Mouse (Mus musculus): ENCODE results near the gene Acvr2b. TPM values are rescaled to one million over a fixed set of nuclear protein-coding genes. Genes with fewer than 3 reads are reported as not detected.

Gene Acvr2b
- polyA plus RNA-seq (2012; rRNA removed), result 1.3 and 1.5 TPM in 2 replicates

- H3K4me3 ChIP-seq (ENCODE audit: extremely low read depth, insufficient read depth, insufficient read length), result peak within 1 kb of the TSS; percentile 44
- H3K27me3 ChIP-seq (ENCODE audit: control insufficient read depth, insufficient read depth, low read length), result peaks cover 13% of the 10 kb centered on the region
- no peak for TF ChIP-seq CTCF (IDR thresholded peaks at IDR 0.05; ENCODE audit: extremely low read depth, insufficient read depth, insufficient read length, insufficient replicate concordance)
- no peak for TF ChIP-seq POLR2A (IDR thresholded peaks at IDR 0.05; ENCODE audit: low read depth, low read length)
- peak; percentile 28 to 60 for DNase-seq (ENCODE audit: low read depth in 1 of 2, low spot score in 2 of 2)
- H3K27ac ChIP-seq (ENCODE audit: insufficient read depth, low read length), result peak within 1 kb of the TSS; percentile 35; the same call in 1 of the 2 replicates
- no peaks in the 10 kb centered on the region for H3K36me3 ChIP-seq (ENCODE audit: control insufficient read depth, insufficient read depth, low read length)
- 1% methylated on average over 28 of the region's 32 CpGs for WGBS
- H3K4me1 ChIP-seq (ENCODE audit: control insufficient read depth, insufficient read depth, insufficient read length), result peaks cover 6% of the 10 kb centered on the region
Measured at GRCm38 (mm10) chr9:119401801-119402214, at the start of gene Acvr2b. Gene Acvr2b (plus strand): TSS chr9:119402118.

- no peaks in the 10 kb centered on the region for H3K27me3 ChIP-seq (ENCODE audit: control insufficient read depth, insufficient read depth, low read length)
- WGBS, result 90% methylated on average over 6 of the region's 6 CpGs
- peaks cover 8% of the 10 kb centered on the region for H3K36me3 ChIP-seq (ENCODE audit: control insufficient read depth, insufficient read depth, low read length)
- TF ChIP-seq POLR2A (IDR thresholded peaks at IDR 0.05; ENCODE audit: low read depth, low read length) (no peak), CTCF (IDR thresholded peaks at IDR 0.05; ENCODE audit: extremely low read depth, insufficient read depth, insufficient read length, insufficient replicate concordance) (no peak)
- no peak overlapping the region for H3K4me3 ChIP-seq (ENCODE audit: extremely low read depth, insufficient read depth, insufficient read length)
- no peak for DNase-seq (ENCODE audit: low read depth in 1 of 2, low spot score in 2 of 2)
- H3K4me1 ChIP-seq (ENCODE audit: control insufficient read depth, insufficient read depth, insufficient read length), result peaks cover 3% of the 10 kb centered on the region; the same call in 1 of the 2 replicates
- H3K27ac ChIP-seq (ENCODE audit: insufficient read depth, low read length), result no peak overlapping the region
Measured at GRCm38 (mm10) chr9:119353926-119354325, 48.0 kb upstream of the Acvr2b start.

GRCm38 (mm10) chr9:119355943-119356342, 46.0 kb upstream of the Acvr2b start:
- H3K36me3 ChIP-seq (ENCODE audit: control insufficient read depth, insufficient read depth, low read length), result peaks cover 1% of the 10 kb centered on the region; the same call in 1 of the 2 replicates
- peaks cover 3% of the 10 kb centered on the region; the same call in 1 of the 2 replicates for H3K4me1 ChIP-seq (ENCODE audit: control insufficient read depth, insufficient read depth, insufficient read length)
- DNase-seq (ENCODE audit: low read depth in 1 of 2, low spot score in 2 of 2), result no peak
- H3K4me3 ChIP-seq (ENCODE audit: extremely low read depth, insufficient read depth, insufficient read length), result no peak overlapping the region
- TF ChIP-seq POLR2A (IDR thresholded peaks at IDR 0.05; ENCODE audit: low read depth, low read length), result no peak
- TF ChIP-seq CTCF (IDR thresholded peaks at IDR 0.05; ENCODE audit: extremely low read depth, insufficient read depth, insufficient read length, insufficient replicate concordance), result no peak
- H3K27ac ChIP-seq (ENCODE audit: insufficient read depth, low read length), result no peak overlapping the region
- 88% methylated on average over 6 of the region's 6 CpGs for WGBS
- no peaks in the 10 kb centered on the region for H3K27me3 ChIP-seq (ENCODE audit: control insufficient read depth, insufficient read depth, low read length)

- no peaks in the 10 kb centered on the region for H3K36me3 ChIP-seq (ENCODE audit: control insufficient read depth, insufficient read depth, low read length)
- WGBS, result 3% methylated on average over 65 of the region's 65 CpGs
- peak within 1 kb of the TSS; percentile 65 for H3K4me3 ChIP-seq (ENCODE audit: extremely low read depth, insufficient read depth, insufficient read length)
- DNase-seq (ENCODE audit: low read depth in 1 of 2, low spot score in 2 of 2), result peak; percentile 35 to 84
- TF ChIP-seq CTCF (IDR thresholded peaks at IDR 0.05; ENCODE audit: extremely low read depth, insufficient read depth, insufficient read length, insufficient replicate concordance) (peak; percentile 52; the same call in 1 of the 2 replicates), POLR2A (IDR thresholded peaks at IDR 0.05; ENCODE audit: low read depth, low read length) (no peak)
- no peak within 1 kb of the TSS for H3K27ac ChIP-seq (ENCODE audit: insufficient read depth, low read length)
- no peaks in the 10 kb centered on the region for H3K27me3 ChIP-seq (ENCODE audit: control insufficient read depth, insufficient read depth, low read length)
- peaks cover 3% of the 10 kb centered on the region; the same call in 1 of the 2 replicates for H3K4me1 ChIP-seq (ENCODE audit: control insufficient read depth, insufficient read depth, insufficient read length)
Measured at GRCm38 (mm10) chr9:119357331-119358057, 44.4 kb upstream of the Acvr2b start, which contains the start of gene Xylb. Gene Xylb (plus strand): TSS chr9:119357381.

- no peaks in the 10 kb centered on the region for H3K27me3 ChIP-seq (ENCODE audit: control insufficient read depth, insufficient read depth, low read length)
- no peak overlapping the region for H3K27ac ChIP-seq (ENCODE audit: insufficient read depth, low read length)
- H3K4me1 ChIP-seq (ENCODE audit: control insufficient read depth, insufficient read depth, insufficient read length), result peaks cover 3% of the 10 kb centered on the region; the same call in 1 of the 2 replicates
- H3K4me3 ChIP-seq (ENCODE audit: extremely low read depth, insufficient read depth, insufficient read length), result no peak overlapping the region
- H3K36me3 ChIP-seq (ENCODE audit: control insufficient read depth, insufficient read depth, low read length), result no peaks in the 10 kb centered on the region
- no peak for TF ChIP-seq CTCF (IDR thresholded peaks at IDR 0.05; ENCODE audit: extremely low read depth, insufficient read depth, insufficient read length, insufficient replicate concordance)
- no peak for TF ChIP-seq POLR2A (IDR thresholded peaks at IDR 0.05; ENCODE audit: low read depth, low read length)
- WGBS, result 51% methylated on average over 9 of the region's 9 CpGs
- no peak for DNase-seq (ENCODE audit: low read depth in 1 of 2, low spot score in 2 of 2)
Measured at GRCm38 (mm10) chr9:119358058-119358429, 43.9 kb upstream of the Acvr2b start.

GRCm38 (mm10) chr9:119361416-119361815, 40.5 kb upstream of the Acvr2b start:
- H3K4me3 ChIP-seq (ENCODE audit: extremely low read depth, insufficient read depth, insufficient read length), result no peak overlapping the region
- peaks cover 3% of the 10 kb centered on the region; the same call in 1 of the 2 replicates for H3K4me1 ChIP-seq (ENCODE audit: control insufficient read depth, insufficient read depth, insufficient read length)
- no peaks in the 10 kb centered on the region for H3K36me3 ChIP-seq (ENCODE audit: control insufficient read depth, insufficient read depth, low read length)
- DNase-seq (ENCODE audit: low read depth in 1 of 2, low spot score in 2 of 2), result no peak
- H3K27ac ChIP-seq (ENCODE audit: insufficient read depth, low read length), result no peak overlapping the region
- 94% methylated on average over 5 of the region's 5 CpGs for WGBS
- H3K27me3 ChIP-seq (ENCODE audit: control insufficient read depth, insufficient read depth, low read length), result no peaks in the 10 kb centered on the region
- TF ChIP-seq CTCF (IDR thresholded peaks at IDR 0.05; ENCODE audit: extremely low read depth, insufficient read depth, insufficient read length, insufficient replicate concordance) (no peak), POLR2A (IDR thresholded peaks at IDR 0.05; ENCODE audit: low read depth, low read length) (no peak)

- 93% methylated on average over 12 of the region's 12 CpGs for WGBS
- no peak for TF ChIP-seq POLR2A (IDR thresholded peaks at IDR 0.05; ENCODE audit: low read depth, low read length)
- no peak for TF ChIP-seq CTCF (IDR thresholded peaks at IDR 0.05; ENCODE audit: extremely low read depth, insufficient read depth, insufficient read length, insufficient replicate concordance)
- H3K27ac ChIP-seq (ENCODE audit: insufficient read depth, low read length), result no peak overlapping the region
- no peak overlapping the region for H3K4me3 ChIP-seq (ENCODE audit: extremely low read depth, insufficient read depth, insufficient read length)
- no peaks in the 10 kb centered on the region for H3K4me1 ChIP-seq (ENCODE audit: control insufficient read depth, insufficient read depth, insufficient read length)
- no peaks in the 10 kb centered on the region for H3K36me3 ChIP-seq (ENCODE audit: control insufficient read depth, insufficient read depth, low read length)
- no peaks in the 10 kb centered on the region for H3K27me3 ChIP-seq (ENCODE audit: control insufficient read depth, insufficient read depth, low read length)
- no peak for DNase-seq (ENCODE audit: low read depth in 1 of 2, low spot score in 2 of 2)
Measured at GRCm38 (mm10) chr9:119363229-119363628, 38.7 kb upstream of the Acvr2b start.

All from spleen, adult 2 months (tissue).